Mouse (Mus musculus) liver, adult 2 months (tissue): ENCODE measurements around the gene Poll. TPM values are rescaled to one million over a fixed set of nuclear protein-coding genes. Genes with fewer than 3 reads are reported as not detected.

Source experiments
- DNase-seq: peaks from one replicate; pipeline ENCODE4 v3.0.0-alpha.2; 2011; ENCODE audit warnings: low read depth, low spot score; ENCODE audit errors: extremely low read depth
- H3K27ac ChIP-seq: fragments of 200-500 bp; replicated peaks from 2 replicates; pipeline ENCODE4 v1.5.1; 2012; ENCODE audit warnings: low read depth, mild to moderate bottlenecking, control low read depth, inconsistent platforms, low read length; ENCODE audit not compliant: insufficient read depth
- H3K27me3 ChIP-seq: fragments of 200-500 bp; 2 replicates; pipeline ENCODE4 v1.6.1; 2012; ENCODE audit warnings: mild to moderate bottlenecking, moderate library complexity, low read length, inconsistent platforms; ENCODE audit not compliant: control insufficient read depth, insufficient read depth
- H3K36me3 ChIP-seq: fragments of 200-500 bp; 2 replicates; pipeline ENCODE4 v1.6.1; 2012; ENCODE audit warnings: low read length, inconsistent platforms; ENCODE audit not compliant: control insufficient read depth, insufficient read depth
- H3K4me1 ChIP-seq: fragments of 200-500 bp; 2 replicates; pipeline ENCODE4 v1.6.1; 2011; ENCODE audit warnings: low read length; ENCODE audit not compliant: control insufficient read depth, insufficient read depth
- H3K4me3 ChIP-seq: fragments of 200-500 bp; 2 replicates; pipeline ENCODE4 v1.5.1; 2011; ENCODE audit warnings: low read depth, mild to moderate bottlenecking, control low read depth, low read length, moderate library complexity; ENCODE audit not compliant: insufficient read depth
- H3K79me2 ChIP-seq: fragments of 200-500 bp; 2 replicates; pipeline ENCODE4 v1.6.1; 2012; ENCODE audit warnings: inconsistent platforms, mild to moderate bottlenecking, low read length, moderate library complexity; ENCODE audit not compliant: control insufficient read depth, insufficient read depth
- H3K9ac ChIP-seq: fragments of 200-500 bp; 2 replicates; pipeline ENCODE4 v1.6.1; 2012; ENCODE audit warnings: low read depth, mild to moderate bottlenecking, control low read depth, inconsistent platforms, low read length
- CTCF ChIP-seq: fragments of 200-500 bp; IDR thresholded peaks from 2 replicates; pipeline ENCODE4 v1.5.1; 2011; ENCODE audit warnings: low read depth, low read length, control low read depth
- POLR2A ChIP-seq: fragments of 200-500 bp; IDR thresholded peaks from 2 replicates; pipeline ENCODE4 v1.6.1; 2011; ENCODE audit warnings: low read length, control low read depth; ENCODE audit not compliant: insufficient read depth; ENCODE audit errors: extremely low read depth
- WGBS: fragments of 180-500 bp; shearing (Covaris S2); methylation state at CpG from one replicate; pipeline ENCODE4 v1.1.7; 2018; 5-methylcytosine and 5-hydroxymethylcytosine counted together
- polyA plus RNA-seq: library from polyadenylated mRNA; depleted of rRNA; stranded (reverse); fragments of >200 nt; gene quantifications from 2 replicates; pipeline ENCODE4 v1.2.3, GENCODE M21; 2012
- total RNA-seq: library from RNA; depleted of rRNA; stranded (reverse); fragments of >200 nt; gene quantifications from 2 replicates; pipeline ENCODE4 v1.2.3, GENCODE M21; 2014

Gene Poll
- total and polyA plus RNA-seq, 2 experiments: 6.1 to 7.3 TPM

DNA sequence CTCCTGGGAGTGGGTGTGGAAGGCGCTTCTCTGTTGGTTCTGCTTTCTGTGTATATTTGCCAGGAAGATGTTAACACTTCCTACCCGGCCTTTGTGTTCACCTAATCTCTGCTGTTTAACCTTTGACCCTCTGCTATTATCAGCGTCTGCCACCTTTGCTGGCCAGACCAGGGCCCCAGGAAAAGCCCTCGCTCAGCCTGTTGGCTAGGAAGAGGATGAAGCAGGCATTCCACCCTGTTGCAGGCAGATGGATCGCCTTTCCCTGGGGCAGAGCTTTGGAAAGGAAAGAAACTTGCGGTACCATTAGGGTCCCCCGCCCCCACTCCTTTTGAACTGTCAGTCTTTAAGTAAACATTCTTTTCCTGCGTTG, 15.3 kb upstream of the Poll start:
- H3K27me3 ChIP-seq: no peaks in the 10 kb centered on the region
- no peak overlapping the region for H3K4me3 ChIP-seq
- 30% methylated on average over 8 of the region's 8 CpGs for WGBS
- H3K36me3 ChIP-seq: no peaks in the 10 kb centered on the region
- no peak for TF ChIP-seq CTCF
- no peak for TF ChIP-seq POLR2A
- H3K4me1 ChIP-seq: no peaks in the 10 kb centered on the region; the same call in 1 of the 2 replicates
- no peaks in the 10 kb centered on the region for H3K79me2 ChIP-seq
- H3K27ac ChIP-seq: no peak overlapping the region
- DNase-seq: peak; percentile 15
- no peak overlapping the region for H3K9ac ChIP-seq

DNA sequence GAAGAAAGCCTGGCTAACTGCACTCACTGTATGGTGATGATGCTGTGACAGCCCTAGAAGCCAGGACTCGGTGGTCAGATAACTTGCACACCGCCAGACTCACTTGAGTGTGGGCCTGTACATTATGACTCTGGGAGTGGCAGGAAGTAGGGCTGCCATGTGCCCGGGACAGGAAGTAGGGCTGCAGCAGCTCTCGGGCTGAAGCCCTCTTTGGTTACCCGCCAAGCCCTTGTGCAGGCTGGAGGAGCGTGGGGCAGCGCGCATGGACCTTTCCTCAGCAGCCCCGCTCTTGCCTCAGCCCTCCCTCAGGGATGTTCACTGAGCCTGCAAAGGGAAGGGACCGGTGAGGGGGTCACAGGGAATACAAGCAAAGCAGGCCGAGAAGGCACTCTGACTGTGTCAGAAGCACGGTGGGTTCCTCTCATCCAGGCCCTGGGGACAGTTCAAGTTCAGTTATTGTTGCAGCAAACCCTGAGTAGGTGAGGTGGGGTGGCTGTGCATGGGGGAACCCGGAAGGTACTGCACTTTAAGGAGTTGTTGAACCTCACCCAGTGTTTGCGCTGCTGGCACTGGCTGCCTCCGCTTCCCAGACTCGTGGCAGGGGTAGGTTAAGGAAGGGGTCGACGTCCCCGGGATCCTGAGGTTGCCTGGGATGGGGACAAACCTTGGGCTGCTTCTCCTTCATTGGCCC, 14.8 kb upstream of the Poll start:
- no peak overlapping the region for H3K9ac ChIP-seq
- H3K36me3 ChIP-seq: no peaks in the 10 kb centered on the region
- 56% methylated on average over 19 of the region's 19 CpGs for WGBS
- H3K27me3 ChIP-seq: no peaks in the 10 kb centered on the region
- H3K27ac ChIP-seq: no peak overlapping the region
- no peaks in the 10 kb centered on the region for H3K79me2 ChIP-seq
- no peaks in the 10 kb centered on the region; the same call in 1 of the 2 replicates for H3K4me1 ChIP-seq
- DNase-seq: no peak
- TF ChIP-seq POLR2A: no peak
- no peak for TF ChIP-seq CTCF
- H3K4me3 ChIP-seq: no peak overlapping the region

DNA sequence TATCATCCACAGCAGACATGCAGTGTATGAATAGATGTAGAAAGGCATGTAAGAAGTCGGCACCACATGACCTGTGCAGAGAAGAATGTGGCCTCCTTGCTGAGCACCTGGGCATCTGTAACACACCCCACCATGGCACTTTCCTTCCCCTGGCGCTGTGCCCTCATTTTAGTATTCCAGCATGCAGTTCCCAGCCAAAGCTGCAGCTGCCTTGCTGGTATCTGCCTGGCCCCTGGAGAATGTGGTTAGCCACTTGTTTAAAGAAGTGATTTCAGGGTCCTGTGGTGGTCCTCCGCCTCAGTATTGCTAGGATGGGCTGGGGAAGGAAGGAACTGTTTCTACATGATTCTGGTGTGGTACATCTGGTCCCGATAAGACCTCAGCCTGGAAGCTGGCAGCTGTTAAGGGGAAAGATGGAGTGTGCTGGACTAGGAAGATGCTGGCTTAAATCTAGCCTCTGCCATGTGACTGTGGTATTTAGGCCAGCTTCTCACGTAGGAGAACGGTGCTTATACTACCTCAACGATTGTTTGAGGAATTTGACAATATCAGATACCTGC, 14.1 kb upstream of the Poll start:
- Histone ChIP-seq H3K4me3 (no peak overlapping the region), H3K79me2 (no peaks in the 10 kb centered on the region), H3K9ac (no peak overlapping the region), H3K36me3 (no peaks in the 10 kb centered on the region), H3K27ac (no peak overlapping the region), H3K4me1 (no peaks in the 10 kb centered on the region; the same call in 1 of the 2 replicates), H3K27me3 (no peaks in the 10 kb centered on the region)
- WGBS: 76% methylated on average over 7 of the region's 7 CpGs
- TF ChIP-seq CTCF: no peak
- TF ChIP-seq POLR2A: no peak
- no peak for DNase-seq

DNA sequence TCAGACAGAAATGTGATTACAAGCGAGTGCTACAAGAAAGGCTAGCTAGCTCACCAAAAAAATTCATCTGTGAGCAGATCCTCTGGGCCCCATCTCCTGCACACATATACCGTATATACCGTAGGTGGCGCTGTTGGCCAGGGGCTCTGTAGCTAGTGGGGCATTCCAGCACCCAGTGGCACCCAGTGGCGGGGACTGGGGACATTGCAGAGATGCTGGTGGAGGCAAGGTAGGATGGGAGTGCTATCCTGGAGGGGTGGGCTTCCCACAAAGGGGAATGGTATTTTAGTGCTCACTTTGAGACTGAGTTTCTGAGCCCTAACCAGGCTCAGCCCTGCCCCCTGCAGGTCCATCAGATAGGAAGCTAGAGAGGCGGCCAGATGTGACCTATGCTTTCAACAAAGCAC, 13.5 kb upstream of the Poll start:
- Histone ChIP-seq H3K27me3 (no peaks in the 10 kb centered on the region), H3K79me2 (no peaks in the 10 kb centered on the region), H3K4me3 (no peak overlapping the region), H3K27ac (no peak overlapping the region), H3K4me1 (no peaks in the 10 kb centered on the region; the same call in 1 of the 2 replicates), H3K9ac (no peak overlapping the region), H3K36me3 (no peaks in the 10 kb centered on the region)
- DNase-seq: no peak
- WGBS: 49% methylated on average over 6 of the region's 6 CpGs
- TF ChIP-seq POLR2A (no peak), CTCF (peak; percentile 71)

DNA sequence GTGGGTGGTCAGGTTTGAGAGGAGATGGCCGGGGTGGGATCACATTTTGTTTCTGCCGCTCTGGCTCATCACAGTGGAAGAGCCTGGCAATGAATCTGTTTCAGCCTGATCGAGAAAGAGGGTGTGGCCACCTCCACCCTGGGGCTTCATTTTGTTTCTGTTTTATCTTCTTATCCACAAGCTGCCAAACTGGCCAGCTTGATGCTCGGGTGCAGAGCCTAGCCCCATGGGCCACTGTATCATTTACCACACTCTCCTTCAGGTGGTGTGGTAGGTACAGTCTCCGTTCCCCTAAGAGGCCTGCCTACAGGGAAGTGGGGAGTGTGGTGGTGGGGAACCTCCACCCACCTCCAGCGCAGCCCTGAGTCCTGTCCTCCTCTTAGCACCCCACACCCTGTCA, 12.7 kb upstream of the Poll start:
- Histone ChIP-seq H3K9ac (no peak overlapping the region), H3K79me2 (no peaks in the 10 kb centered on the region), H3K4me1 (no peaks in the 10 kb centered on the region; the same call in 1 of the 2 replicates), H3K36me3 (no peaks in the 10 kb centered on the region), H3K4me3 (no peak overlapping the region), H3K27me3 (no peaks in the 10 kb centered on the region), H3K27ac (no peak overlapping the region)
- no peak for TF ChIP-seq POLR2A
- TF ChIP-seq CTCF: no peak
- no peak for DNase-seq
- 88% methylated on average over 6 of the region's 6 CpGs for WGBS

DNA sequence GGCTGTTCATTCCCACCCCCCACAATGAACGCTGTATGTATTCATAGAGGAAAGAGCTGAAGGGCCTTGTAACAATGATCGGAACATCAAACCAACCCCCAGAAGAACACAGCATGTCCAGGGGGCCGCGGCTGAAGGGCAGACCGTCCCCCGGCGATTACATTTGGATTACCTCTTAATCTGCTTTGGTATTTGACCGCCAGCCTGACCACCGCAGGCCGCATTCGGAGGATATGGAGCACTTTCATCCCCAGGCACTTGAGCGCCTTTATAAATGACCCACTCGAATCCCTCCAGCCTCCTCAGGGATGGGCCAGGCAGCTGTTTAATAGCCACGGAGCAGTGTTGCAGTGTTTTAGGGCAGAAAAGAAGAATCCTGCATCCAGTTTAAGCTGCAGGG, 7.0 kb upstream of the Poll start:
- no peak overlapping the region for H3K27ac ChIP-seq
- WGBS: 83% methylated on average over 14 of the region's 14 CpGs

More for the DNA sequence above, 7.0 kb upstream of the Poll start:
- TF ChIP-seq CTCF (no peak), POLR2A (no peak)
- no peaks in the 10 kb centered on the region for H3K79me2 ChIP-seq
- H3K27me3 ChIP-seq: no peaks in the 10 kb centered on the region
- no peak for DNase-seq
- H3K36me3 ChIP-seq: no peaks in the 10 kb centered on the region; the same call in 1 of the 2 replicates
- H3K9ac ChIP-seq: no peak overlapping the region
- H3K4me1 ChIP-seq: no peaks in the 10 kb centered on the region
- no peak overlapping the region for H3K4me3 ChIP-seq
